Mouse (Mus musculus) B cell, adult (primary cell): ENCODE results near the gene Rtca. TPM values are rescaled to one million over a fixed set of nuclear protein-coding genes. Genes with fewer than 3 reads are reported as not detected.

Experiments
- total RNA-seq: library from RNA; stranded (reverse); gene quantifications from 4 replicates; pipeline ENCODE4 v1.2.4, GENCODE M21; 2023; ENCODE audit not compliant: inconsistent age

The Rtca gene
- 28.7 to 31.7 TPM (median 30.7 TPM) in 4 replicates for total RNA-seq

GRCm38 (mm10) chr3:116507772-116508351 is at the start of gene Rtca:
Gene Rtca, minus strand, starts transcription at chr3:116508208.

GRCm38 (mm10) chr3:116512904-116513716 is 5.1 kb upstream of the Rtca start, which contains the start of gene Dbt:
Gene Dbt, plus strand, starts transcription at chr3:116513070.

Other genes with a start within 250 kb of the Rtca start
- 28.8 to 43.3 TPM (median 31.2 TPM) in 4 replicates for gene Cdc14a, start 84.2 kb downstream of the Rtca start, total RNA-seq
- gene Dbt, start 4.9 kb upstream of the Rtca start, total RNA-seq, result 11.4 to 18.3 TPM (median 12.9 TPM) in 4 replicates
- gene Lrrc39, start 54.8 kb upstream of the Rtca start, total RNA-seq, result not detected in 4 replicates
- gene Sass6, start 86.8 kb upstream of the Rtca start, total RNA-seq, result 10.6 to 12.6 TPM (median 10.9 TPM) in 4 replicates
- gene Trmt13, start 106.4 kb upstream of the Rtca start, total RNA-seq, result 34.9 to 40.1 TPM (median 36.7 TPM) in 4 replicates
- 66.9 to 85.1 TPM (median 74.6 TPM) in 4 replicates for gene Mfsd14a, start 154.5 kb upstream of the Rtca start, total RNA-seq
- not detected in 4 replicates for gene Gm43191, start 173.1 kb upstream of the Rtca start, total RNA-seq
- 19.8 to 27.2 TPM (median 25.8 TPM) in 4 replicates for gene Slc35a3, start 204.6 kb upstream of the Rtca start, total RNA-seq